Mouse (Mus musculus) MEL (cell line): ENCODE measurements at regions not wholly inside any gene's neighbourhood (a gene's known extent, or its start where the extent isn't known, plus 50 kb on each side); places are given as distances from the start of the nearest gene placed in this dataset.

Experiments
- CTCF ChIP-seq, 3 experiments: IDR thresholded peaks in 2 of 3; conservative IDR thresholded peaks in 1 of 3; 2 replicates each; pipeline ENCODE4 v1.5.1; 2011 to 2012; ENCODE audit warnings: low read length in 3 of 3, low read depth in 2 of 3, mild to moderate bottlenecking in 2 of 3, improper control_type of control experiment in 1 of 3, inconsistent platforms in 1 of 3, mixed read lengths in 1 of 3, moderate library complexity in 1 of 3; ENCODE audit not compliant: control insufficient read depth in 1 of 3, insufficient read depth in 1 of 3, poor library complexity in 1 of 3, severe bottlenecking in 1 of 3
- GATA1 ChIP-seq: IDR thresholded peaks from 2 replicates; pipeline ENCODE4 v1.6.1; 2011; ENCODE audit warnings: low read depth, low read length, improper control_type of control experiment
- JUND ChIP-seq: IDR thresholded peaks from 2 replicates; pipeline ENCODE4 v1.6.1; 2011; ENCODE audit warnings: low read depth, mild to moderate bottlenecking, improper control_type of control experiment, low read length
- KAT2A ChIP-seq: conservative IDR thresholded peaks from 2 replicates; pipeline ENCODE4 v1.6.1; 2012; ENCODE audit warnings: low read depth, low read length, improper control_type of control experiment, inconsistent platforms
- MAX ChIP-seq: IDR thresholded peaks from 2 replicates; pipeline ENCODE4 v1.6.1; 2011; ENCODE audit warnings: low read length, improper control_type of control experiment
- MEF2A ChIP-seq: IDR thresholded peaks from 2 replicates; pipeline ENCODE4 v1.6.1; 2014; ENCODE audit warnings: low read depth, mild to moderate bottlenecking, inconsistent platforms, low read length, improper control_type of control experiment; ENCODE audit not compliant: poor library complexity, insufficient replicate concordance, severe bottlenecking; ENCODE audit errors: extremely low read depth
- NELFE ChIP-seq: IDR thresholded peaks from 2 replicates; pipeline ENCODE4 v1.6.1; 2011; ENCODE audit warnings: low read depth, low read length, improper control_type of control experiment
- POLR2A ChIP-seq, 2 experiments: IDR thresholded peaks; 2 replicates each; pipeline ENCODE4 v1.6.1; 2011 to 2012; ENCODE audit warnings: low read length in 2 of 2, mild to moderate bottlenecking in 2 of 2, control low read depth in 1 of 2, improper control_type of control experiment in 1 of 2, low read depth in 1 of 2, moderate library complexity in 1 of 2; ENCODE audit not compliant: control insufficient read depth in 1 of 2, insufficient read depth in 1 of 2, poor library complexity in 1 of 2
- POLR2AphosphoS5 ChIP-seq: IDR thresholded peaks from 2 replicates; pipeline ENCODE4 v1.6.1; 2012; ENCODE audit warnings: low read depth, borderline replicate concordance, mild to moderate bottlenecking, inconsistent platforms, low read length, moderate library complexity, mixed read lengths
- TAL1 ChIP-seq: IDR thresholded peaks from 2 replicates; pipeline ENCODE4 v1.6.1; 2012; ENCODE audit warnings: mild to moderate bottlenecking, inconsistent platforms, low read length, moderate library complexity, mixed read lengths
- TBP ChIP-seq: IDR thresholded peaks from 2 replicates; pipeline ENCODE4 v1.8.0; 2011; ENCODE audit warnings: low read depth, low read length, improper control_type of control experiment
- TCF12 ChIP-seq: IDR thresholded peaks from 2 replicates; pipeline ENCODE4 v1.6.1; 2014; ENCODE audit warnings: low read depth, mild to moderate bottlenecking, inconsistent platforms, low read length, improper control_type of control experiment, moderate library complexity
- ZC3H11A ChIP-seq: IDR thresholded peaks from 2 replicates; pipeline ENCODE4 v1.6.1; 2012; ENCODE audit warnings: low read depth, mild to moderate bottlenecking, inconsistent platforms, low read length, improper control_type of control experiment

GRCm38 (mm10) chr16:86309696-86310095 lies 408.1 kb upstream of the Adamts5 start:
- TF ChIP-seq CTCF (IDR thresholded peaks at IDR 0.05 in 2 of 3, conservative IDR thresholded peaks at IDR 0.05 in 1 of 3; ENCODE audit: control insufficient read depth in 1 of 3, insufficient read depth in 1 of 3, low read depth in 2 of 3, low read length in 3 of 3, poor library complexity in 1 of 3, severe bottlenecking in 1 of 3) (no peak), NELFE (no peak), TBP (no peak), MAX (no peak), POLR2A (IDR thresholded peaks at IDR 0.05; ENCODE audit: control insufficient read depth in 1 of 2, insufficient read depth in 1 of 2, low read depth in 1 of 2, low read length in 2 of 2, poor library complexity in 1 of 2) (no peak), KAT2A (no peak), ZC3H11A (no peak), TAL1 (no peak), GATA1 (no peak), POLR2AphosphoS5 (no peak), TCF12 (no peak), JUND (no peak), MEF2A (no peak)
